Mouse (Mus musculus) kidney, embryonic 15.5 days (tissue): ENCODE measurements around the gene Trim29. TPM values are rescaled to one million over a fixed set of nuclear protein-coding genes. Genes with fewer than 3 reads are reported as not detected.
A peak's percentile ranks its signal among the peaks of the same experiment; 100 is the strongest.

ENCODE experiments used
- ATAC-seq: fragments of 200-750 bp; cut with Nextera tagmentation; replicated peaks from 2 replicates; pipeline ENCODE4 v1.8.0; 2017; ENCODE audit warnings: moderate TSS enrichment; ENCODE audit not compliant: low FRiP score
- H3K27ac ChIP-seq: fragments of 300-500 bp; sonication (generic); 2 replicates; pipeline ENCODE4 v1.5.1; 2015; ENCODE audit warnings: mild to moderate bottlenecking, inconsistent platforms
- H3K27me3 ChIP-seq: fragments of 300-500 bp; sonication (generic); 2 replicates; pipeline ENCODE4 v1.6.1; 2015; ENCODE audit warnings: inconsistent platforms
- H3K36me3 ChIP-seq: fragments of 300-500 bp; sonication (generic); 2 replicates; pipeline ENCODE4 v1.6.1; 2015; ENCODE audit warnings: inconsistent platforms
- H3K4me1 ChIP-seq: fragments of 300-500 bp; sonication (generic); 2 replicates; pipeline ENCODE4 v1.6.1; 2015; ENCODE audit warnings: inconsistent platforms
- H3K4me2 ChIP-seq: fragments of 300-500 bp; sonication (generic); 2 replicates; pipeline ENCODE4 v1.6.1; 2015; ENCODE audit warnings: moderate library complexity, mild to moderate bottlenecking, inconsistent platforms
- H3K4me3 ChIP-seq: fragments of 300-500 bp; sonication (generic); replicated peaks from 2 replicates; pipeline ENCODE4 v1.5.1; 2015; ENCODE audit warnings: mild to moderate bottlenecking, inconsistent platforms
- H3K9ac ChIP-seq: fragments of 300-500 bp; sonication (generic); 2 replicates; pipeline ENCODE4 v1.6.1; 2015; ENCODE audit warnings: mild to moderate bottlenecking, inconsistent platforms
- H3K9me3 ChIP-seq: fragments of 300-500 bp; sonication (generic); replicated peaks from 2 replicates; pipeline ENCODE4 v1.6.1; 2016; ENCODE audit warnings: inconsistent platforms
- WGBS: fragments of 180-500 bp; shearing (Covaris S2); methylation state at CpG from one replicate; pipeline ENCODE4 v1.1.7; 2015; ENCODE audit warnings: mixed read lengths; 5-methylcytosine and 5-hydroxymethylcytosine counted together
- polyA plus RNA-seq: library from polyadenylated mRNA; unstranded; fragments of >200 nt; fragmentation: Nextera tagmentation; extraction: Ambion mirVana; gene quantifications from 2 replicates; pipeline ENCODE4 v1.2.1, GENCODE M21; 2015

Gene Trim29
- 1.3 and 1.4 TPM in 2 replicates for polyA plus RNA-seq

DNA sequence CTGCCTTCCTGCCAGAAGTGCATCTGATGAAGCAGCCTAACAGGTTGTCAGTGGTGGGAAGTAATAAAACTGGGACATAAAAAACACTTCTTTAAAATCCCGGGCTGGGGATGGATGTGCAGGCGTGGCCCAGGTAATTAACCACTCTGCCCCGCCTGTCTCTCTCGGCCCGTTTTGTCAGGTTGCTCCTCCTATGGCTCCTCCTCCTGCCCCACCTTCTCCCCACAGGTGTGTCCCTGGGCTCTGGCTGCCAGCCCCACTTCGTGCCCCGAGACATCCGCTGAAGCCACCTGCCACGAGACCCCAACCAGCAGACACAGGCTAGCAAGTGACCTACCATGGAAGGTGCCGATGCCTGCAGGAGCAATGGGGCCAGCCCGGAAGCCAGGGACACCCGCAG lies at the start of gene Trim29:
Trim29 (plus strand) TSS at position 311 of the 400 bp plus-strand sequence.
- H3K4me2 ChIP-seq = no peak within 1 kb of the TSS
- WGBS = 38% methylated on average over 12 of the region's 12 CpGs
- H3K36me3 ChIP-seq = no peaks in the 10 kb centered on the region
- no peak within 1 kb of the TSS for H3K27ac ChIP-seq
- H3K9me3 ChIP-seq = no peaks in the 10 kb centered on the region
- no peak within 1 kb of the TSS for H3K4me3 ChIP-seq
- no peak; the same call in 1 of the 2 replicates for ATAC-seq
- peaks cover 12% of the 10 kb centered on the region for H3K27me3 ChIP-seq
- H3K4me1 ChIP-seq = peaks cover 39% of the 10 kb centered on the region
- no peak within 1 kb of the TSS for H3K9ac ChIP-seq

DNA sequence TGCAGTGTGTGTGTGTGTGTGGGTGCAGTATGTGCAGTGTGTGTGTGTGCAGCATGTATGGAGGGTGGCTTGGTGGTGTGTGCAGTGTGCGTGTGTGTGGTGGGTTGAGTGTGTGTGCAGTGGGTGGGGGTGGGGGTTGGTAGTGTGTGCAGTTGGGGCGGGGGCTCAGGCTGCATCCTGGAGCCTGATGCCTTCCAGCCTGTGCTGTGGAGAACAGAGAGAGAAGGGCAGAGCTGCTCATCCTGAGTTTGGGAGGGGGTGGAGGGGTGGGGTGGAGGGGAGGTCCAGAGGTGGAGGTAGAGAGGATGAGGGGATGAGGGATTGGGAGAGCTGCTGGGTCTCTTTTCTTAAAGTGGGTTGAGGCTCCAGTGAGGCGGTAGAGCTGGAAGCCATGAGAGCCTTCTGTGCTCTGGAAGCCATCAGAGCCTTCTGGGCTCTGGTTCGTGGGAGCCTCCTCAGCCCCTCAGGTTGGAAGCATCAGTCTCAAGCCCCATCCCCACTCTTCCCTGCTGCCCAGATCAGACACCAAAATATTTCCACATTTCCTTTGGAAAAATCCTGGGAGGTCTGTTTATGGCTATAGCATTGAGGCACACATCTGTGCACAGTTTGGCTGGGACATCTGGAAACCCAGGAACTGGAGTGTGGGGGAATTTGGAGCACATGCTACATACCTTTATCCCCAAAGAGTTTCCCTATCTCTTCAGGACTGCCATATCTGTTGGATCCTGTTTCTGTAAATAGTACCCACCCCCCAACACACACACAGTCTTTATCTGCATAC lies 49.3 kb upstream of the Trim29 start:
- Histone ChIP-seq H3K9me3 (no peaks in the 10 kb centered on the region), H3K4me1 (peaks cover 48% of the 10 kb centered on the region), H3K4me2 (no peak overlapping the region), H3K27ac (peak overlapping the region; percentile 92), H3K4me3 (no peak overlapping the region), H3K27me3 (no peaks in the 10 kb centered on the region), H3K9ac (no peak overlapping the region), H3K36me3 (no peaks in the 10 kb centered on the region)
- 48% methylated on average over 4 of the region's 4 CpGs for WGBS
- ATAC-seq = peak; percentile 4; the same call in 1 of the 2 replicates

DNA sequence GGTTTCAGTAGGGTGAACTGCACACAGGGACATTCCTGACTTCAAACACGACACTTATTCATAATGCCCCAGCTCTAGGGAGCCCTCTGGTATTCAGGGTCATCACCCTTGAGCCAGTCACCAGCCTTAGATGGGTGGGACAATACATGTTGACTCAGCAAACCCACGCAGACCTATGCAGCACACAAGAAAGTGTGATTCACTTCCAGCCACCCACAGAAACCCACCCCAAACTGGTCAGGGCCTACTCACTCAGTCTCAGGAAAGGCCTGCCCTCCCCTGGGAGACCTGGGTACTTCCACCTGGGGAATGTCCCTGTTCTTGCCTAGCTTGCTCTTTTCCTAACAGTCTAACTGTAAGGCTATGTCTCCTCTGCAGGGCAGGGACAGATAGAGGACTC lies 48.7 kb upstream of the Trim29 start:
- Histone ChIP-seq H3K36me3 (no peaks in the 10 kb centered on the region), H3K9me3 (no peaks in the 10 kb centered on the region), H3K27me3 (no peaks in the 10 kb centered on the region), H3K9ac (no peak overlapping the region), H3K4me2 (no peak overlapping the region), H3K27ac (peak overlapping the region; percentile 92), H3K4me3 (no peak overlapping the region), H3K4me1 (peaks cover 47% of the 10 kb centered on the region)
- peak; percentile 49 for ATAC-seq
- 40% methylated on average over 2 of the region's 2 CpGs for WGBS

DNA sequence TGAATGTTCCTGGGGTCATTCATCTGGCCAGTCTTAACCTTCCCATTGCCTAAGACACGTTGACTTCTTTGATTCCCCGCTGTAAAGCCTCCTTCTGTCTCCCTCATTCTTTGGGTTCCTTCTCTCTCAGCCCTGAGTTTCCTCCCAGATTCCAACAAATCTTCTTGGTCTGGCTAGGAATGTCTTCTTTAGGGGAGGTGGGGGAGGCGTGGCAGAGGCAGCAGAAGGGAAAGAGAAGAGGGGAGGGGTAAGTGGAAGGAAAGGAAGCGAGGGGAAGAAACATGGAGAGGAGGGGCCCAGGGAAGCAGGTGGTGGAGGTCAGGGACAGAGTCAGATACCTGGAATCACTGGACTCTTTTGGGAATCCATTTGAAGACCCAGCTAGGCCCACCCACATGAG lies 48.3 kb upstream of the Trim29 start:
- H3K27me3 ChIP-seq = no peaks in the 10 kb centered on the region
- peak; percentile 17; the same call in 1 of the 2 replicates for ATAC-seq
- no peaks in the 10 kb centered on the region for H3K36me3 ChIP-seq
- peak overlapping the region; percentile 92 for H3K27ac ChIP-seq
- H3K4me2 ChIP-seq = no peak overlapping the region
- no peaks in the 10 kb centered on the region for H3K9me3 ChIP-seq
- peaks cover 47% of the 10 kb centered on the region for H3K4me1 ChIP-seq
- WGBS = 38% methylated on average over 4 of the region's 4 CpGs
- no peak overlapping the region for H3K9ac ChIP-seq
- no peak overlapping the region for H3K4me3 ChIP-seq

DNA sequence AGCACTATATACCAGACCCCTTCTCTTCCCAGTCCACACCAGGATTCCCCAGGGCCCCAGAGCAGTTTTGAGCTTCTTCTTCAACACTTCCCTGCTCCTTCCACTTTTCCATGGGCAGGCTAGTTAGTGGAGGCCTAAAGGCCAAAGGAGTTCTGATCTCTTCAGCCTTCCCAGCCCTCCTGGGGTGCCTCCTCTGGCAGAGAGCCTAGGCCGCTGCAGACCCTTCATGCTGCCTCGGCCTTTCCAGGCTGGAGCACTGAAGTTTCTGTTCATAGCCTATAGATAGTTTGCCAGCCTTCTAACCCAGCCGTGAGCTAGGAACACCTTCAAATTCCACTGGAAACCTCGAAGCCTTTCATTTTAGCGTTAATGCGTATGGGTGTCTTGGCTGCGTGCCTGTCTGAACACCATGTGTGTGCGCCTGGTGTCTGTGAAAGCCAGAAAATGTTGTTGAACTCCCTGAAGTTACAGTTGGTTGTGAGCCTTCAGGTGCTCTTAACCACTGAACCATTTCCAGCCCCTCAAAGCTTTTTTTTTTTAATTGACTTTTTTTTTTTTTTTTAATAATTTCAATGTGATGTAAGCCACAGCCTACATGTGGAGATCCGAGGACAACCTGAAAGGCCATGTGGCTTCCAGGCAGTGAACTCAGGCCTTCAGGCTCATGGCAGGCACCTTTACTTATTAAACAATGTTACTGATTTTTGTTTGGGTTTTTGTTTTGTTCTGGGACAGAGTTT lies 47.7 kb upstream of the Trim29 start:
- Histone ChIP-seq H3K36me3 (no peaks in the 10 kb centered on the region), H3K9me3 (no peaks in the 10 kb centered on the region), H3K4me2 (no peak overlapping the region), H3K27ac (peak overlapping the region; percentile 92), H3K4me1 (peaks cover 47% of the 10 kb centered on the region), H3K27me3 (no peaks in the 10 kb centered on the region), H3K9ac (no peak overlapping the region), H3K4me3 (no peak overlapping the region)
- 56% methylated on average over 9 of the region's 9 CpGs for WGBS
- ATAC-seq = 0 out of 2 replicates have a peak, but pooled peaks have one; percentile 3

DNA sequence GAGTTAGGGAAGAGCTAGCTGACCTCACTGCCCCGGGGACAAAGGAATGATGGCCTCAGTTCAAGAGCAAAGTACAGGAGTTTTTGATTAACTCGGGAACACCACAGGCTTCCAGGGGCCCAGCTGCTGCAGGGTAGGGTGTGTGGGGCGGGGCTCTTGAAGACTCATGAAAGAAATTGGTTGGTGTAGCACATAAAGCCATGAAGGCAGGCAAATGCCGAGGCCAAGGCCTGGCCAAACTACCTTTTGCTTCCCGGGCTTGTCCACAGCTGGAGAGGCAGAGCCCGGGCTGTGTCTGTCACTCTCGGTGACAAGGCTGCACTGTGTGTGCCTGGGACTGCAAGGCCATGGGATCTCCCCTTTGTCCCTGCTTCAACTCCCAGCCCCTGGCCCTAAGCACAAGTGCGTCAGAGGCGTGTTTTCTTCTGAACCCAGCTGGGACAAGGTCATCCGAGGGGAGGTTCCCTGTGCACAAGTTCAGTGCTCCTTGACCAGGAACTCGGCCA lies 46.6 kb upstream of the Trim29 start:
- H3K27ac ChIP-seq = peak overlapping the region; percentile 92
- no peak overlapping the region for H3K9ac ChIP-seq
- H3K4me1 ChIP-seq = peaks cover 48% of the 10 kb centered on the region
- H3K9me3 ChIP-seq = no peaks in the 10 kb centered on the region
- no peak overlapping the region for H3K4me2 ChIP-seq
- WGBS = 15% methylated on average over 11 of the region's 11 CpGs
- H3K4me3 ChIP-seq = no peak overlapping the region
- ATAC-seq = peak; percentile 67
- no peaks in the 10 kb centered on the region for H3K27me3 ChIP-seq
- H3K36me3 ChIP-seq = no peaks in the 10 kb centered on the region

DNA sequence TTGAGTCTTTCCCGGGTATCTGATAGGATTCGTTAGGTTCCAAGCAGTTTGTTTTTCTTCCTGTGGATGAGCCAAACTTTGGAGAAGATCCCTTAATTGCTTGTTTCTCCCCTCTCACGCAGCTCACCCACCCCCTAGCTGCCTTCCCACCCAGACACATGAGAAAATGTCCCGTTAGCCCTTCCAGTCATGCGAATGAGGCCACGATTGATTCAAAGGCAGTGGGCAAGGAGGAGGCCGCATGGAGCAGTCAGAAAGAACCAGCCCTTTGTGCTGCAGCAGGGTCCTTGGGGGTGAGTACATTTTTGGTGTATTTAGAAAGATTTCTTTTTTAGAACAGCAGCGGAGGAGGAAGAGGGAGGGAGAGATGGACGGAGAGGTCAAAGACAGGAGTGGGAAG lies 45.5 kb upstream of the Trim29 start:
- WGBS = 55% methylated on average over 9 of the region's 9 CpGs
- no peak overlapping the region for H3K9ac ChIP-seq
- H3K27me3 ChIP-seq = peaks cover 9% of the 10 kb centered on the region

DNA sequence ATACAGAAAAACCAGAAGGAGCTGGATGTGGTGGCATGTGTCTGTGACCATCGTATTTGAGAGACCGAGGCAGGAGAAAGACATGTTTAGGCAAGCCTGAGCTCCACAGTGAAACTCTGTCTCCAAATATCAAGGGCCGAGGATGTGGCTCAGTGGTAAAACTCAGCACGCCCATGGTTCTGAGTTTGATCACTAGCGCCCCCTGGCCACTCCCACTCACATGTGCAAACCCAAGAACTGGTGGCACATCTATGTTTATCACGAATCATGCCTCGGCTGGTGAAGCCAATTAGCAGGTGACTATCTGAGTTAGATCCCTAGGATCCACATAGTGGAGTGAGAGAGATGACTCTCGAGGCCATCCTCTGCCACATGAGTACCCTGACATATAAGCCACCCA lies 43.3 kb upstream of the Trim29 start:
- H3K27me3 ChIP-seq = peaks cover 25% of the 10 kb centered on the region

More for the DNA sequence above, 45.5 kb upstream of the Trim29 start:
- Histone ChIP-seq H3K36me3 (no peaks in the 10 kb centered on the region), H3K4me3 (no peak overlapping the region), H3K4me2 (no peak overlapping the region), H3K9me3 (no peaks in the 10 kb centered on the region), H3K27ac (0 out of 2 replicates have a peak overlapping the region, but pooled peaks have one; percentile 34), H3K4me1 (peaks cover 56% of the 10 kb centered on the region)
- no peak for ATAC-seq

DNA sequence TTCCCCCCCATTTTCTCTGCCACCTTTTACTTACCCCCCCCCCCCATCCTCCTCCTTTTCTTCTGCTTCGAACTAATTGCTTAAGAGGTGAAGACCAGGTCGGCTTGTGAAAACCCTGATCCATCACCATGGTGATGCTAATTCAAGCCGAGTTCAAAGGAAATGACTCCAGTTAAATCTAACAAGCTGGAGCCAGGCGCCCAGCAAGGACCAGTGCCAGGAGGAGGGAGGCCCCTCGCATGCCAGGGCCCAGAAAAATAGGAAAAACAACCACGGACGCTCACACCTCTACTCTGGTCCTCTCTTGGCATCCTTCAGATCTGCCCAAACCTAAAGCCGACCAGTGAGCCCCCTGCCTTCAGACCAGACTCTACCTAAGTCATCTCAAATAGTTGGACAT lies 41.5 kb upstream of the Trim29 start:
- Histone ChIP-seq H3K36me3 (no peaks in the 10 kb centered on the region), H3K27me3 (peaks cover 27% of the 10 kb centered on the region), H3K27ac (no peak overlapping the region), H3K9ac (no peak overlapping the region), H3K4me1 (peaks cover 37% of the 10 kb centered on the region), H3K4me2 (no peak overlapping the region), H3K9me3 (no peaks in the 10 kb centered on the region), H3K4me3 (no peak overlapping the region)
- no peak for ATAC-seq
- WGBS = 29% methylated on average over 8 of the region's 8 CpGs

More for the DNA sequence above, 43.3 kb upstream of the Trim29 start:
- Histone ChIP-seq H3K9ac (no peak overlapping the region), H3K4me1 (peaks cover 55% of the 10 kb centered on the region), H3K9me3 (no peaks in the 10 kb centered on the region), H3K4me3 (no peak overlapping the region), H3K27ac (no peak overlapping the region), H3K4me2 (no peak overlapping the region), H3K36me3 (no peaks in the 10 kb centered on the region)
- 83% methylated on average over 8 of the region's 8 CpGs for WGBS
- no peak for ATAC-seq

DNA sequence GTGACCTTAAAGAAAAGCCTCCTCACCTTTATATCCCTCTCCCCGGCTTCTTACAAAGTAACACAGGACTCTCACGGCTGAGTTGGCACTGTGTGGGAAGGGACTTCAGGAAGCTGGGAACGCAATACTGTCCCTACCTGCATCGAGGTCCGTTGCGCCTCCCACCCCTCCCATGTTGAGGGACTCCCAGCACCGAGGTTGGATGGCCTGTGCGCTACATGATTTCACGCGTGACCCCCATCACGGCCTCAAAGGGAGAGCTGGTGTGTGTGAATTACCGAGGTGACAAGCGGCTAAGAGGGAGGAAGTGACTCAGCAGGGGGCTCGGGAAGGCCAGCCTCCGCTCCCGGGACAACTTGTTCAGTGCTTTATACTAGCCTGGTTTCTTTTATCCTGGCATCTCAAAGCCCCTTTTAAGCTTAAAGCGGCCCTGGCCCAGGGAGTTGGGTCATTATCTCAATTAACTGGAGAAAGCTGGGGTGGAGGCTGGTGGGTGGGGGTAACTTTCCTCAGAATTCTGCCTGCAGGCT lies 39.9 kb upstream of the Trim29 start:
- peak overlapping the region; percentile 26 for H3K4me3 ChIP-seq
- H3K4me2 ChIP-seq = peak overlapping the region; percentile 55
- H3K27ac ChIP-seq = no peak overlapping the region
- WGBS = 6% methylated on average over 17 of the region's 17 CpGs
- H3K36me3 ChIP-seq = no peaks in the 10 kb centered on the region
- H3K9ac ChIP-seq = no peak overlapping the region
- H3K4me1 ChIP-seq = peaks cover 27% of the 10 kb centered on the region
- H3K9me3 ChIP-seq = no peaks in the 10 kb centered on the region
- peak; percentile 13; the same call in 1 of the 2 replicates for ATAC-seq
- peaks cover 27% of the 10 kb centered on the region for H3K27me3 ChIP-seq

DNA sequence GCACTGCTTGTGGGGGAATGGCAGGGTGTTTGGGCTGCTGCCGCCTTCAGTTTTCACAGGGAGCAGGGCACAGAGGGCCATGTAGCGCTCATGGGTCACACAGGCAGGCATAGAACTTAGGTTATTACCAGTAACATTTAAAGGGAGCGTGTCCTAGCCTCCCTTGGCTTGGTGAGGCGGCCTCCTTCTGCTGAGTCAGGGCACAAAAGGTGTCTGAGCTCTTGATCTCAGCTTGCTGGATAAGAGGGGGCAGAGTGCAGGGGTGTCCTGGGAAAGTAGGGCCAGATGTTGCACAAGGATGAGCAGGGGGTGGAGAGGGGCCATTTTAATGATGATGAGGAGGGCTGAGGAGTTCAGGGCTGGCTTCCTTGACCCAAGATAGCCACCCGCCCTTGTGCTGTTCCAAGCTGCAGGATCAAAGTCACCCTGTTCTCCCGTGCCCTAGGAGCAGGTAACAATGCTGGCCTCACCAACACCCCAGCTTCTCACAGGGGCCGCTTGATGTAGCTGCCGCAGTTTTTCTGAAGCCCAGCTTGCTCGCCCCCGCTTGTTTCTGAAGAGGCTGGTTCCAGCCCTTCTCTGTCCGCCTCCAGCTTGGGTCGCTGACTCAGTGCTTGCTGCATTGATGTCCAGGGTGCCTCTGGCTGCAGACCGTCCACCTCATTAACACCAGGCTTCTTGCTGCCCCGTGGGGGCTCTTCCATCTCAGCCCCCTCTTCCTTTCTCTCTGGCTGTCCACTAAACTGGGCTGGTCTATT lies 38.7 kb upstream of the Trim29 start:
- Histone ChIP-seq H3K9me3 (no peaks in the 10 kb centered on the region), H3K27me3 (peaks cover 27% of the 10 kb centered on the region), H3K4me3 (no peak overlapping the region), H3K27ac (no peak overlapping the region), H3K4me2 (no peak overlapping the region), H3K4me1 (peaks cover 26% of the 10 kb centered on the region), H3K9ac (no peak overlapping the region), H3K36me3 (no peaks in the 10 kb centered on the region)
- no peak for ATAC-seq
- WGBS = 56% methylated on average over 14 of the region's 14 CpGs
